Mouse (Mus musculus) midbrain, embryonic 14.5 days (tissue): ENCODE data around the gene Rpl36a. TPM values are rescaled to one million over a fixed set of nuclear protein-coding genes. Genes with fewer than 3 reads are reported as not detected.
A peak's percentile ranks its signal among the peaks of the same experiment; 100 is the strongest.

ENCODE experiments used
- ATAC-seq: fragments of 200-750 bp; cut with Nextera tagmentation; 2 replicates; pipeline ENCODE4 v1.8.0; 2017; ENCODE audit warnings: moderate number of reproducible peaks, moderate library complexity; ENCODE audit not compliant: low FRiP score, low TSS enrichment
- DNase-seq: peaks from one replicate; pipeline ENCODE4 v3.0.0-alpha.2; 2015
- H3K27ac ChIP-seq: fragments of 300-500 bp; sonication (generic); replicated peaks from 2 replicates; pipeline ENCODE4 v1.5.1; 2014; ENCODE audit warnings: mild to moderate bottlenecking, low read depth, low read length, moderate library complexity
- H3K27me3 ChIP-seq: fragments of 300-500 bp; sonication (generic); 2 replicates; pipeline ENCODE4 v1.6.1; 2014; ENCODE audit warnings: low read length, control low read depth, mixed read lengths; ENCODE audit not compliant: control insufficient read depth, insufficient read depth
- H3K36me3 ChIP-seq: fragments of 300-500 bp; sonication (generic); 2 replicates; pipeline ENCODE4 v1.6.1; 2014; ENCODE audit warnings: low read length, control low read depth; ENCODE audit not compliant: control insufficient read depth, insufficient read depth
- H3K4me1 ChIP-seq: fragments of 300-500 bp; sonication (generic); 2 replicates; pipeline ENCODE4 v1.6.1; 2014; ENCODE audit warnings: mild to moderate bottlenecking, antibody characterized with exemption, low read length, control low read depth; ENCODE audit not compliant: control insufficient read depth, insufficient read depth
- H3K4me2 ChIP-seq: fragments of 300-500 bp; sonication (generic); 2 replicates; pipeline ENCODE4 v1.6.1; 2014; ENCODE audit warnings: mild to moderate bottlenecking, low read length, moderate library complexity
- H3K4me3 ChIP-seq: fragments of 300-500 bp; sonication (generic); replicated peaks from 2 replicates; pipeline ENCODE4 v1.5.1; 2014; ENCODE audit warnings: low read depth, low read length
- H3K9ac ChIP-seq: fragments of 300-500 bp; sonication (generic); replicated peaks from 2 replicates; pipeline ENCODE4 v1.6.1; 2014; ENCODE audit warnings: mild to moderate bottlenecking, low read length, moderate library complexity
- H3K9me3 ChIP-seq: fragments of 300-500 bp; sonication (generic); 2 replicates; pipeline ENCODE4 v1.6.1; 2016; ENCODE audit warnings: low read length, control low read depth, mixed read lengths; ENCODE audit not compliant: control insufficient read depth
- WGBS: fragments of 180-500 bp; shearing (Covaris S2); extraction: QIAGEN DNeasy Blood & Tissue Kit; methylation state at CpG from one replicate; pipeline ENCODE4 v1.1.7; 2014; 5-methylcytosine and 5-hydroxymethylcytosine counted together
- polyA plus RNA-seq: library from polyadenylated mRNA; unstranded; fragments of >200 nt; fragmentation: Nextera tagmentation; extraction: Ambion mirVana; gene quantifications from 2 replicates; pipeline ENCODE4 v1.2.1, GENCODE M21; 2014

Rpl36a gene
- polyA plus RNA-seq, 1 experiment from 2014 or later = 207 TPM

GRCm38 (mm10) chrX:134612285-134612959 lies 27.0 kb downstream of the Rpl36a start:
- peak; percentile 83 for ATAC-seq

DNA sequence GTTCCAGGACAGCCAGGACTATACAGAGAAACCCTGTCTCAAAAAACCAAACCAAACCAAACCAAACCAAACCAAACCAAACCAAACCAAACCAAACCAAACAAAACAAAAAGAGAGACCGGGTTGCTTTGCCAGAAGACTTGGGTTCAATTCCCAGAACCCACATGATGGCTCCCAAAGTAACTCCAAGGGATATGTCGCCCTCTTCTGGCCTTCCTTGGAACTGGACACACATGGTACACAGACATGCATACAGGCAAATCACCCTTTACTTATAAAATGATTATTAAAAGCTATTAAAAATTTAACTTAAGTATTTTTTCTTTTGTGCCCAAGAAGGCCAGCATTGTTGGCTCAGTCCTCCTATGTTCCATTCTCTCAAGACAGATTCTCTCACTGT lies 28.9 kb downstream of the Rpl36a start:
- ATAC-seq (no peak), DNase-seq (no peak)
- H3K9me3 ChIP-seq = no peaks in the 10 kb centered on the region
- no peak overlapping the region for H3K4me3 ChIP-seq
- no peak overlapping the region for H3K9ac ChIP-seq
- 75% methylated on average over 2 of the region's 2 CpGs for WGBS
- H3K27me3 ChIP-seq = peaks cover 3% of the 10 kb centered on the region; the same call in 1 of the 2 replicates
- no peak overlapping the region for H3K4me2 ChIP-seq
- H3K27ac ChIP-seq = no peak overlapping the region
- H3K36me3 ChIP-seq = no peaks in the 10 kb centered on the region
- no peaks in the 10 kb centered on the region for H3K4me1 ChIP-seq

More at GRCm38 (mm10) chrX:134612285-134612959, 27.0 kb downstream of the Rpl36a start:
- Histone ChIP-seq H3K27ac (peak overlapping the region; percentile 70), H3K27me3 (peaks cover 3% of the 10 kb centered on the region; the same call in 1 of the 2 replicates), H3K9ac (peak overlapping the region; percentile 34; the same call in 1 of the 2 replicates), H3K36me3 (0 out of 2 replicates have a peak, but pooled peaks cover under 1% of the 10 kb centered on the region), H3K4me3 (peak overlapping the region; percentile 25), H3K4me1 (no peaks in the 10 kb centered on the region), H3K9me3 (no peaks in the 10 kb centered on the region), H3K4me2 (peak overlapping the region; percentile 50)
- 18% methylated on average over 15 of the region's 15 CpGs for WGBS
- peak; percentile 70 for DNase-seq

- Histone ChIP-seq H3K9me3 (no peaks in the 10 kb centered on the region), H3K36me3 (no peaks in the 10 kb centered on the region), H3K27ac (peak overlapping the region; percentile 72), H3K27me3 (peaks cover 7% of the 10 kb centered on the region; the same call in 1 of the 2 replicates), H3K4me3 (no peak overlapping the region), H3K9ac (no peak overlapping the region), H3K4me1 (peaks cover 6% of the 10 kb centered on the region; the same call in 1 of the 2 replicates), H3K4me2 (peak overlapping the region; percentile 25)
- 36% methylated on average over 9 of the region's 9 CpGs for WGBS
- DNase-seq (peak; percentile 42), ATAC-seq (no peak; the same call in 1 of the 2 replicates)
Measured at GRCm38 (mm10) chrX:134619695-134620094, 34.2 kb downstream of the Rpl36a start.

DNA sequence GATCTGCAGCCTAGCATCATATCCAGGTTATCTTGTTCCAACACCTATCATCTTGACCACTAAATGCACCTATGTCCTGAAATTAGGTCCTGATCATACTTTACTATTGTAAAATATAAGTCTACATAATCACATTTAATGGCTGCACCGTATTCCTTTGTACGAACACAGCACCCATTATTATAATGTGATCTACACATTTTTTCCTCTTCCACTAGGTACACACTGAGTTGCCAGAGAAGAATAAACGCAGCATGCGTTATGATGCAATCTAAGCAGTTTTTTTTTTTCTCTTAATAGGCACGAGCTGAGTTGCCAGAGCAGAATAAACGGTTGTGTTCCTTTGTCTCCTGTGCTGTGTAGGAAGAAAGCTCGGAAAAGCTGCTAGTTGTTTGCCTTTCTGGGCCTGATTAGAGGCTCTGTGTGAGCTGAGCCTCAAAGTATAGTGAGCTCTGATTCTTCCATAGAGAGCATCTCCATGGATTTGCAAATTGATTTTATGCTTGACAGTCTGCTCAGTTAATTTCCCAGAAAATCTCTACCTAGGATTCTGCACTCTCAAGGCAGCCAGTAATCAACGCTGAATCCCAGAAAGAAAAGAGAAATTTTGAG lies 34.9 kb downstream of the Rpl36a start:
- 22% methylated on average over 8 of the region's 8 CpGs for WGBS
- H3K9ac ChIP-seq = no peak overlapping the region
- H3K9me3 ChIP-seq = no peaks in the 10 kb centered on the region
- peak; percentile 79; the same call in 1 of the 2 replicates for ATAC-seq
- H3K27me3 ChIP-seq = peaks cover 7% of the 10 kb centered on the region; the same call in 1 of the 2 replicates
- no peaks in the 10 kb centered on the region for H3K36me3 ChIP-seq
- no peak overlapping the region for H3K4me3 ChIP-seq
- H3K27ac ChIP-seq = peak overlapping the region; percentile 72
- H3K4me2 ChIP-seq = peak overlapping the region; percentile 25
- peaks cover 6% of the 10 kb centered on the region; the same call in 1 of the 2 replicates for H3K4me1 ChIP-seq
- DNase-seq = peak; percentile 72

GRCm38 (mm10) chrX:134621685-134622084 lies 36.2 kb downstream of the Rpl36a start:
- Histone ChIP-seq H3K4me2 (no peak overlapping the region), H3K4me3 (no peak overlapping the region), H3K9ac (no peak overlapping the region), H3K36me3 (no peaks in the 10 kb centered on the region), H3K27ac (no peak overlapping the region), H3K9me3 (no peaks in the 10 kb centered on the region), H3K4me1 (peaks cover 6% of the 10 kb centered on the region; the same call in 1 of the 2 replicates), H3K27me3 (peaks cover 4% of the 10 kb centered on the region; the same call in 1 of the 2 replicates)
- DNase-seq = no peak
- no peak for ATAC-seq
- WGBS = 74% methylated on average over 3 of the region's 3 CpGs

- Histone ChIP-seq H3K4me2 (no peak overlapping the region), H3K9me3 (no peaks in the 10 kb centered on the region), H3K27ac (no peak overlapping the region), H3K4me1 (peaks cover 6% of the 10 kb centered on the region; the same call in 1 of the 2 replicates), H3K27me3 (peaks cover 4% of the 10 kb centered on the region; the same call in 1 of the 2 replicates), H3K4me3 (no peak overlapping the region), H3K36me3 (no peaks in the 10 kb centered on the region), H3K9ac (no peak overlapping the region)
- no peak for DNase-seq
- ATAC-seq = no peak
- 87% methylated on average over 4 of the region's 4 CpGs for WGBS
Measured at GRCm38 (mm10) chrX:134623350-134623749, 37.9 kb downstream of the Rpl36a start.

DNA sequence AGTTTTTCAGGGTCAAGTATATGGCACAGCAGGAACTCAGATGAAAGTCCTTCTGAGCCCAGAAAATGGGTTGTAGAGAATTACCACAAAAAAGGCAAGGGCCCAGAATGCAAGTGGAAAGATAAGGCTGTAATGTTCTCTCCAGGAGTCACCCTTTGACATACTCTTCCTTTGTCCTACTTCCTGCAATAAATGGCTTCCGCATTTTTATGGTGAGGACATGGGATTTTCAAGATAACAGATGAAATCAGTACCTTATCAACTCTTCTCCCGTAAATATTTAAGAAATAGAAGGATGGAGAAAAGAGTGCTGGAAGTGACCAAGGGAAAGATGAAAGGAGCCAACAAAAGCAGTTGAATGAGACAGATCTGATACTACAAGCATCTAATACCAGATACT lies 42.7 kb downstream of the Rpl36a start:
- ATAC-seq = no peak
- DNase-seq = no peak
- H3K4me1 ChIP-seq = no peaks in the 10 kb centered on the region
- WGBS = 89% methylated on average over 2 of the region's 2 CpGs
- H3K4me3 ChIP-seq = no peak overlapping the region
- H3K9me3 ChIP-seq = no peaks in the 10 kb centered on the region
- H3K27ac ChIP-seq = no peak overlapping the region
- H3K36me3 ChIP-seq = no peaks in the 10 kb centered on the region
- no peak overlapping the region for H3K4me2 ChIP-seq
- no peak overlapping the region for H3K9ac ChIP-seq
- no peaks in the 10 kb centered on the region for H3K27me3 ChIP-seq

DNA sequence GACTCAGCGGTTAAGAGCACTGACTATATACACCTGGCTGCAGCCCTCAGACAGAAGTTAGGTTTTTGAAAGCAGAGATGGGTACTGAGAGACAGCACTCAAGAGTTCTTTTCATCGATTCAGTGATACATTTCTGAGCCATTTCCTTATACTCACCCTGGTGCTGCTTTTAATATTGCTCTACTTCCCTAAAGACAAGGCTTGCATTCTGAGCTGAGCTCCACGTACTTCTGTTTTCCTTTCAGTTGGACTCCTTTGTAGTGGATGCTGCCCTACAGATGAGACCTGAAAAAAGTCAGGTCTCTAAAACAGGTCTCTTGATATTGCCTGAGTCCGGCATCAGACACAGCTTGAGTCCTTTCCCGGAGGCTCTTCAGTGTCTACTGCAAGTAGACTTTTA lies 47.3 kb downstream of the Rpl36a start:
- no peaks in the 10 kb centered on the region for H3K27me3 ChIP-seq
- ATAC-seq = no peak

More for the DNA sequence above, 47.3 kb downstream of the Rpl36a start:
- no peak overlapping the region for H3K9ac ChIP-seq
- 85% methylated on average over 5 of the region's 5 CpGs for WGBS
- no peak overlapping the region for H3K27ac ChIP-seq
- H3K4me2 ChIP-seq = no peak overlapping the region
- H3K4me3 ChIP-seq = no peak overlapping the region
- no peaks in the 10 kb centered on the region for H3K36me3 ChIP-seq
- H3K9me3 ChIP-seq = no peaks in the 10 kb centered on the region
- DNase-seq = no peak
- no peaks in the 10 kb centered on the region for H3K4me1 ChIP-seq
